Mouse (Mus musculus) neural tube, embryonic 11.5 days (tissue): ENCODE results near the gene Uqcr11. TPM values are rescaled to one million over a fixed set of nuclear protein-coding genes. Genes with fewer than 3 reads are reported as not detected.
A peak's percentile ranks its signal among the peaks of the same experiment; 100 is the strongest.

Experiments used
- ATAC-seq: fragments of 200-750 bp; cut with Nextera tagmentation; 2 replicates; pipeline ENCODE4 v1.8.0; 2017; ENCODE audit warnings: moderate number of reproducible peaks, mild to moderate bottlenecking, moderate TSS enrichment, moderate library complexity; ENCODE audit not compliant: insufficient read depth, low FRiP score, low TSS enrichment
- DNase-seq: peaks from one replicate; pipeline ENCODE4 v3.0.0-alpha.2; 2015; ENCODE audit warnings: low spot score
- H3K27ac ChIP-seq: fragments of 300-500 bp; sonication (generic); 2 replicates; pipeline ENCODE4 v1.5.1; 2014; ENCODE audit warnings: low read depth, mild to moderate bottlenecking, low read length
- H3K27me3 ChIP-seq: fragments of 300-500 bp; sonication (generic); 2 replicates; pipeline ENCODE4 v1.6.1; 2014; ENCODE audit warnings: mild to moderate bottlenecking, low read length, mixed read lengths; ENCODE audit not compliant: control insufficient read depth, insufficient read depth
- H3K36me3 ChIP-seq: fragments of 300-500 bp; sonication (generic); 2 replicates; pipeline ENCODE4 v1.6.1; 2014; ENCODE audit warnings: mild to moderate bottlenecking, low read length, moderate library complexity, mixed read lengths; ENCODE audit not compliant: control insufficient read depth, insufficient read depth
- H3K4me1 ChIP-seq: fragments of 300-500 bp; sonication (generic); 2 replicates; pipeline ENCODE4 v1.6.1; 2014; ENCODE audit warnings: low read length, mixed read lengths; ENCODE audit not compliant: control insufficient read depth, insufficient read depth
- H3K4me2 ChIP-seq: fragments of 300-500 bp; sonication (generic); 2 replicates; pipeline ENCODE4 v1.6.1; 2014; ENCODE audit warnings: low read depth, mild to moderate bottlenecking, moderate library complexity
- H3K4me3 ChIP-seq: fragments of 300-500 bp; sonication (generic); 2 replicates; pipeline ENCODE4 v1.5.1; 2014; ENCODE audit warnings: low read depth, low read length
- H3K9ac ChIP-seq: fragments of 300-500 bp; sonication (generic); 2 replicates; pipeline ENCODE4 v1.6.1; 2014; ENCODE audit warnings: mild to moderate bottlenecking, low read length
- H3K9me3 ChIP-seq: fragments of 300-500 bp; sonication (generic); 2 replicates; pipeline ENCODE4 v1.6.1; 2016; ENCODE audit warnings: low read length; ENCODE audit not compliant: control insufficient read depth
- WGBS: fragments of 180-500 bp; shearing (Covaris S2); extraction: QIAGEN DNeasy Blood & Tissue Kit; methylation state at CpG from one replicate; pipeline ENCODE4 v1.1.7; 2014; 5-methylcytosine and 5-hydroxymethylcytosine counted together
- polyA plus RNA-seq: library from polyadenylated mRNA; unstranded; fragments of >200 nt; fragmentation: Nextera tagmentation; extraction: Ambion mirVana; gene quantifications from 2 replicates; pipeline ENCODE4 v1.2.1, GENCODE M21; 2014

Uqcr11 gene
- polyA plus RNA-seq, 1 experiment from 2014 or later: 521 TPM

GRCm38 (mm10) chr10:80388731-80389130 is 17.9 kb downstream of the Uqcr11 start:
- no peak overlapping the region for H3K9ac ChIP-seq
- H3K9me3 ChIP-seq: no peaks in the 10 kb centered on the region
- H3K27me3 ChIP-seq: no peaks in the 10 kb centered on the region
- H3K4me1 ChIP-seq: peaks cover 18% of the 10 kb centered on the region
- WGBS: 8% methylated on average over 2 of the region's 2 CpGs
- H3K27ac ChIP-seq: no peak overlapping the region
- ATAC-seq (no peak), DNase-seq (no peak)
- H3K4me3 ChIP-seq: peak overlapping the region; percentile 94; the same call in 1 of the 2 replicates
- H3K4me2 ChIP-seq: no peak overlapping the region
- H3K36me3 ChIP-seq: peaks cover 26% of the 10 kb centered on the region

- H3K27ac ChIP-seq: peak within 1 kb of the TSS; percentile 93
- H3K4me2 ChIP-seq: peak within 1 kb of the TSS; percentile 81
- under 1% methylated on average over 41 of the region's 61 CpGs for WGBS
- H3K4me3 ChIP-seq: peak within 1 kb of the TSS; percentile 94
- peaks cover 22% of the 10 kb centered on the region for H3K36me3 ChIP-seq
- H3K4me1 ChIP-seq: peaks cover 22% of the 10 kb centered on the region
- DNase-seq (peak; percentile 94), ATAC-seq (no peak; the same call in 1 of the 2 replicates)
- no peaks in the 10 kb centered on the region for H3K27me3 ChIP-seq
- H3K9ac ChIP-seq: peak within 1 kb of the TSS; percentile 99
- H3K9me3 ChIP-seq: no peaks in the 10 kb centered on the region
Measured at GRCm38 (mm10) chr10:80387522-80387959, 19.1 kb downstream of the Uqcr11 start, which contains the start of gene Mex3d. TSS of gene Mex3d (minus strand) at chr10:80387659.

GRCm38 (mm10) chr10:80386735-80387471 is 19.7 kb downstream of the Uqcr11 start:
- ATAC-seq: no peak
- Histone ChIP-seq H3K27ac (peak overlapping the region; percentile 93), H3K27me3 (no peaks in the 10 kb centered on the region), H3K4me2 (peak overlapping the region; percentile 81), H3K9ac (peak overlapping the region; percentile 99), H3K4me1 (peaks cover 22% of the 10 kb centered on the region), H3K9me3 (no peaks in the 10 kb centered on the region), H3K4me3 (peak overlapping the region; percentile 94), H3K36me3 (peaks cover 22% of the 10 kb centered on the region)
- WGBS: under 1% methylated on average over 49 of the region's 94 CpGs
- DNase-seq: no peak

- no peaks in the 10 kb centered on the region for H3K9me3 ChIP-seq
- DNase-seq: peak; percentile 81
- peak overlapping the region; percentile 99 for H3K9ac ChIP-seq
- H3K4me3 ChIP-seq: peak overlapping the region; percentile 94
- H3K4me2 ChIP-seq: peak overlapping the region; percentile 81
- under 1% methylated on average over 34 of the region's 34 CpGs for WGBS
- H3K4me1 ChIP-seq: peaks cover 25% of the 10 kb centered on the region
- H3K27ac ChIP-seq: peak overlapping the region; percentile 93
- peak; percentile 83 for ATAC-seq
- peaks cover 28% of the 10 kb centered on the region for H3K36me3 ChIP-seq
- no peaks in the 10 kb centered on the region for H3K27me3 ChIP-seq
Measured at GRCm38 (mm10) chr10:80385811-80386734, 20.6 kb downstream of the Uqcr11 start.

GRCm38 (mm10) chr10:80385310-80385709 is 21.3 kb downstream of the Uqcr11 start:
- H3K27ac ChIP-seq: peak overlapping the region; percentile 93
- no peaks in the 10 kb centered on the region for H3K9me3 ChIP-seq
- H3K4me1 ChIP-seq: peaks cover 28% of the 10 kb centered on the region
- H3K4me3 ChIP-seq: peak overlapping the region; percentile 94
- ATAC-seq (peak; percentile 16; the same call in 1 of the 2 replicates), DNase-seq (no peak)
- H3K4me2 ChIP-seq: peak overlapping the region; percentile 81
- H3K9ac ChIP-seq: peak overlapping the region; percentile 99
- no peaks in the 10 kb centered on the region for H3K27me3 ChIP-seq
- WGBS: 13% methylated on average over 7 of the region's 7 CpGs
- H3K36me3 ChIP-seq: peaks cover 26% of the 10 kb centered on the region

- DNase-seq (no peak), ATAC-seq (no peak)
- Histone ChIP-seq H3K27me3 (no peaks in the 10 kb centered on the region), H3K9ac (peak overlapping the region; percentile 99), H3K27ac (peak overlapping the region; percentile 93), H3K4me3 (peak overlapping the region; percentile 94), H3K4me2 (peak overlapping the region; percentile 81), H3K9me3 (no peaks in the 10 kb centered on the region), H3K36me3 (peaks cover 29% of the 10 kb centered on the region), H3K4me1 (peaks cover 28% of the 10 kb centered on the region)
- WGBS: 80% methylated on average over 7 of the region's 7 CpGs
Measured at GRCm38 (mm10) chr10:80384709-80385108, 21.9 kb downstream of the Uqcr11 start.

GRCm38 (mm10) chr10:80384115-80384639 is 22.5 kb downstream of the Uqcr11 start:
- H3K27ac ChIP-seq: no peak overlapping the region
- DNase-seq (no peak), ATAC-seq (no peak)
- no peaks in the 10 kb centered on the region for H3K9me3 ChIP-seq
- peak overlapping the region; percentile 81 for H3K4me2 ChIP-seq
- H3K9ac ChIP-seq: peak overlapping the region; percentile 99
- 94% methylated on average over 4 of the region's 4 CpGs for WGBS
- H3K36me3 ChIP-seq: peaks cover 29% of the 10 kb centered on the region
- H3K27me3 ChIP-seq: no peaks in the 10 kb centered on the region
- peak overlapping the region; percentile 94 for H3K4me3 ChIP-seq
- H3K4me1 ChIP-seq: peaks cover 28% of the 10 kb centered on the region

GRCm38 (mm10) chr10:80383431-80383830 is 23.2 kb downstream of the Uqcr11 start:
- DNase-seq (no peak), ATAC-seq (no peak)
- Histone ChIP-seq H3K36me3 (peaks cover 29% of the 10 kb centered on the region), H3K9ac (no peak overlapping the region; the same call in 1 of the 2 replicates), H3K4me1 (peaks cover 27% of the 10 kb centered on the region), H3K4me2 (peak overlapping the region; percentile 81), H3K27me3 (no peaks in the 10 kb centered on the region), H3K9me3 (no peaks in the 10 kb centered on the region), H3K4me3 (peak overlapping the region; percentile 19), H3K27ac (no peak overlapping the region)
- 67% methylated on average over 4 of the region's 4 CpGs for WGBS
